Mouse (Mus musculus) hindbrain, embryonic 10.5 days (tissue): Measurements from ENCODE around the gene Spef2. TPM values are rescaled to one million over a fixed set of nuclear protein-coding genes. Genes with fewer than 3 reads are reported as not detected.
"Not testable (repeated sequence)": the region's sequence is repeated elsewhere in the genome, so short reads cannot be mapped to it uniquely, and the experiment has no call there.

ENCODE experiments used
- DNase-seq: peaks from one replicate; pipeline ENCODE4 v3.0.0-alpha.2; 2017; ENCODE audit warnings: low spot score
- H3K27ac ChIP-seq: fragments of 300-500 bp; sonication (generic); 2 replicates; pipeline ENCODE4 v1.5.1; 2016; ENCODE audit warnings: mild to moderate bottlenecking, moderate library complexity
- H3K27me3 ChIP-seq: fragments of 300-500 bp; sonication (generic); 2 replicates; pipeline ENCODE4 v1.6.1; 2016; ENCODE audit warnings: mild to moderate bottlenecking; ENCODE audit not compliant: poor library complexity, insufficient read depth, severe bottlenecking
- H3K36me3 ChIP-seq: fragments of 300-500 bp; sonication (generic); 2 replicates; pipeline ENCODE4 v1.6.1; 2016; ENCODE audit warnings: mild to moderate bottlenecking, moderate library complexity
- H3K4me1 ChIP-seq: fragments of 300-500 bp; sonication (generic); replicated peaks from 2 replicates; pipeline ENCODE4 v1.6.1; 2016; ENCODE audit warnings: mild to moderate bottlenecking
- H3K4me3 ChIP-seq: fragments of 300-500 bp; sonication (generic); 2 replicates; pipeline ENCODE4 v1.5.1; 2016; ENCODE audit warnings: mild to moderate bottlenecking, moderate library complexity
- H3K9me3 ChIP-seq: fragments of 300-500 bp; sonication (generic); 2 replicates; pipeline ENCODE4 v1.6.1; 2016; ENCODE audit warnings: mild to moderate bottlenecking, moderate library complexity
- WGBS: fragments of 180-500 bp; shearing (Covaris S2); methylation state at CpG from one replicate; pipeline ENCODE4 v1.1.7; 2016; 5-methylcytosine and 5-hydroxymethylcytosine counted together
- polyA plus RNA-seq: library from polyadenylated mRNA; unstranded; fragments of >200 nt; fragmentation: Nextera tagmentation; extraction: Ambion mirVana; gene quantifications from 2 replicates; pipeline ENCODE4 v1.2.1, GENCODE M21; 2016

The Spef2 gene
- polyA plus RNA-seq, 1 experiment from 2014 or later, result 1.5 TPM

GRCm38 (mm10) chr15:9565396-9565795, 183.3 kb downstream of the Spef2 start:
- WGBS, result 91% methylated on average over 6 of the region's 6 CpGs
- no peak overlapping the region for H3K4me3 ChIP-seq
- DNase-seq, result no peak
- no peaks in the 10 kb centered on the region for H3K27me3 ChIP-seq
- no peaks in the 10 kb centered on the region for H3K9me3 ChIP-seq
- H3K27ac ChIP-seq, result no peak overlapping the region
- H3K36me3 ChIP-seq, result no peaks in the 10 kb centered on the region
- H3K4me1 ChIP-seq, result no peaks in the 10 kb centered on the region

GRCm38 (mm10) chr15:9564156-9564555, 184.5 kb downstream of the Spef2 start:
- Histone ChIP-seq H3K9me3 (no peaks in the 10 kb centered on the region), H3K4me3 (no peak overlapping the region), H3K36me3 (no peaks in the 10 kb centered on the region), H3K27me3 (no peaks in the 10 kb centered on the region), H3K27ac (no peak overlapping the region), H3K4me1 (no peaks in the 10 kb centered on the region)
- WGBS, result 81% methylated on average over 3 of the region's 3 CpGs
- DNase-seq, result no peak

- not testable (repeated sequence) for H3K27me3 ChIP-seq, H3K36me3 ChIP-seq, H3K4me3 ChIP-seq, H3K27ac ChIP-seq, H3K9me3 ChIP-seq, H3K4me1 ChIP-seq, DNase-seq
- WGBS, result 92% methylated on average over 15 of the region's 15 CpGs
Measured at GRCm38 (mm10) chr15:9557264-9557663, 191.4 kb downstream of the Spef2 start.

- Histone ChIP-seq H3K4me1 (no peaks in the 10 kb centered on the region), H3K9me3 (no peaks in the 10 kb centered on the region), H3K27me3 (no peaks in the 10 kb centered on the region), H3K4me3 (no peak overlapping the region), H3K27ac (no peak overlapping the region), H3K36me3 (no peaks in the 10 kb centered on the region)
- WGBS, result 93% methylated on average over 2 of the region's 2 CpGs
- DNase-seq, result no peak
Measured at GRCm38 (mm10) chr15:9548951-9549350, 199.7 kb downstream of the Spef2 start.

GRCm38 (mm10) chr15:9535200-9535599, 213.5 kb downstream of the Spef2 start:
- H3K36me3 ChIP-seq, result no peaks in the 10 kb centered on the region
- WGBS, result 79% methylated on average over 1 of the region's 1 CpGs
- no peak for DNase-seq

GRCm38 (mm10) chr15:9533356-9533902, 215.2 kb downstream of the Spef2 start:
- no peaks in the 10 kb centered on the region for H3K36me3 ChIP-seq
- H3K4me3 ChIP-seq, result no peak overlapping the region
- H3K27ac ChIP-seq, result no peak overlapping the region
- 82% methylated on average over 3 of the region's 3 CpGs for WGBS
- no peaks in the 10 kb centered on the region for H3K9me3 ChIP-seq
- no peak for DNase-seq
- H3K4me1 ChIP-seq, result no peaks in the 10 kb centered on the region
- H3K27me3 ChIP-seq, result no peaks in the 10 kb centered on the region

More at GRCm38 (mm10) chr15:9535200-9535599, 213.5 kb downstream of the Spef2 start:
- H3K4me1 ChIP-seq, result no peaks in the 10 kb centered on the region
- no peaks in the 10 kb centered on the region for H3K9me3 ChIP-seq
- no peaks in the 10 kb centered on the region for H3K27me3 ChIP-seq
- no peak overlapping the region for H3K27ac ChIP-seq
- no peak overlapping the region for H3K4me3 ChIP-seq

- no peaks in the 10 kb centered on the region for H3K4me1 ChIP-seq
- H3K36me3 ChIP-seq, result no peaks in the 10 kb centered on the region
- no peaks in the 10 kb centered on the region for H3K9me3 ChIP-seq
- 86% methylated on average over 4 of the region's 4 CpGs for WGBS
- H3K4me3 ChIP-seq, result no peak within 1 kb of the TSS
- no peak for DNase-seq
- no peaks in the 10 kb centered on the region for H3K27me3 ChIP-seq
- H3K27ac ChIP-seq, result no peak within 1 kb of the TSS
Measured at GRCm38 (mm10) chr15:9530076-9530475, 218.6 kb downstream of the Spef2 start, which contains the start of gene Il7r. Gene Il7r, minus strand, starts transcription at chr15:9530176.

GRCm38 (mm10) chr15:9529646-9530045, 219.0 kb downstream of the Spef2 start:
- Histone ChIP-seq H3K36me3 (no peaks in the 10 kb centered on the region), H3K27me3 (no peaks in the 10 kb centered on the region), H3K9me3 (no peaks in the 10 kb centered on the region), H3K4me3 (no peak overlapping the region), H3K4me1 (no peaks in the 10 kb centered on the region), H3K27ac (no peak overlapping the region)
- DNase-seq, result no peak
- WGBS, result 82% methylated on average over 3 of the region's 3 CpGs

Other genes starting within 250 kb of the Spef2 start
- 0.19 TPM in 1 of 2 replicates, not detected in the other for gene Il7r, start 218.7 kb downstream of the Spef2 start, polyA plus RNA-seq